Mouse (Mus musculus): ENCODE results near the gene Pramel5.
A peak's percentile ranks its signal among the peaks of the same experiment; 100 is the strongest.
"Not testable (repeated sequence)": the region's sequence is repeated elsewhere in the genome, so short reads cannot be mapped to it uniquely, and the experiment has no call there.

Gene Pramel5

DNA sequence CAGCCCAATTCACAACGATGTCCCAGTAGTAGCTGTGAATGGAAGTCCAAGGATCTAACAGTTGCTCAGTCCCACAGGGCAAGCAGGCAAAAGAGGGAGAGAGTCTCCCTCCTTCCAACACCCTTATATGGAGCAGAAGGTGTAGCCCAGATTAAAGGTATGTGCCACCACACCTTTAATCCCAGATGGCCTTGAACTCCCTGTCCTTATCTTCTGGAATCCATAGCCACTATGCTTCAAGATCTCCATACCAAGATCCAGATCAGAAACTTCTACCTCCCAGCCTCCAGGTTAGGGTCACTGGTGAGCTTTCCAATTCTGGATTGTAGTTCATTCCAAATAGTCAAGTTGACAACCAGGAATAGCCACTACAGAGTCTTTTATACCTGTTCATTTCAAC, at the start of gene Pramel5:
Gene Pramel5, minus strand, starts transcription at position 101 of the 400 bp plus-strand sequence.
- DNase-seq (ENCODE audit: low read depth, low spot score), result not testable (repeated sequence)

- not testable (repeated sequence) for DNase-seq (ENCODE audit: low read depth, low spot score)
Observed at GRCm38 (mm10) chr4:144329949-144330348, 49.7 kb upstream of the Pramel5 start, which contains the start of gene Gm13128. Gene Gm13128, plus strand, starts transcription at chr4:144330249.

GRCm38 (mm10) chr4:144312666-144313460, 32.6 kb upstream of the Pramel5 start:
- DNase-seq (ENCODE audit: low read depth, low spot score), result not testable (repeated sequence)

GRCm38 (mm10) chr4:144299414-144299813, 19.1 kb upstream of the Pramel5 start:
- not testable (repeated sequence) for DNase-seq (ENCODE audit: low read depth, low spot score)

DNA sequence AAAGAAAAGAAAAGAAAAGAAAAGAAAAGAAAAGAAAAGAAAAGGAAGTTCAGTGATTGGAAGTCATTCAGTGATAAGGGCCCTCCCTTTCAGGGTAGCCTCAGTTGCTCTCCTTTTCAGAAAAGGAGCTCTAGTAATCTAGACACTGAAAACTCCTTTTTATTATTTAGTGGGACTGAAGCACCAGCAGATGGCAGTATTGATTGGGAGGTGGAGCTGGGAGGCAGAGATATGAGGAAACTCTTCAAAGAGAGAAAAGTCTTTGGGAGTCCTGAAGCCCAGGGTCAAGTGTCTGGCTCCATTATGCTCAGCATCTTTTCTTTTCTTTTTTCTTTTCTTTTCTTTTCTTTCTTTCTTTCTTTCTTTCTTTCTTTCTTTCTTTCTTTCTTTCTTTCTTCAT, 25.5 kb downstream of the Pramel5 start:
- peak; percentile 1 for DNase-seq (ENCODE audit: low read depth, low spot score)
